Mouse (Mus musculus) lung, embryonic 16.5 days (tissue): Measurements from ENCODE around the gene Obp2b. TPM values are rescaled to one million over a fixed set of nuclear protein-coding genes. Genes with fewer than 3 reads are reported as not detected.

Source experiments
- ATAC-seq: fragments of 200-750 bp; cut with Nextera tagmentation; 2 replicates; pipeline ENCODE4 v1.8.0; 2017; ENCODE audit warnings: low read depth, mild to moderate bottlenecking, moderate library complexity
- H3K27ac ChIP-seq: fragments of 300-500 bp; sonication (generic); 2 replicates; pipeline ENCODE4 v1.5.1; 2014; ENCODE audit warnings: mild to moderate bottlenecking, control low read depth, low read length
- H3K27me3 ChIP-seq: fragments of 300-500 bp; sonication (generic); 2 replicates; pipeline ENCODE4 v1.6.1; 2014; ENCODE audit warnings: low read depth, low read length, mixed read lengths; ENCODE audit not compliant: control insufficient read depth, insufficient read depth
- H3K36me3 ChIP-seq: fragments of 300-500 bp; sonication (generic); 2 replicates; pipeline ENCODE4 v1.6.1; 2014; ENCODE audit warnings: low read length; ENCODE audit not compliant: control insufficient read depth, insufficient read depth
- H3K4me1 ChIP-seq: fragments of 300-500 bp; sonication (generic); replicated peaks from 2 replicates; pipeline ENCODE4 v1.6.1; 2014; ENCODE audit warnings: low read length, mixed read lengths; ENCODE audit not compliant: control insufficient read depth, insufficient read depth
- H3K4me2 ChIP-seq: fragments of 300-500 bp; sonication (generic); 2 replicates; pipeline ENCODE4 v1.6.1; 2014; ENCODE audit warnings: low read depth, low read length, control low read depth
- H3K4me3 ChIP-seq: fragments of 300-500 bp; sonication (generic); 2 replicates; pipeline ENCODE4 v1.5.1; 2014; ENCODE audit warnings: mild to moderate bottlenecking, low read length, control low read depth
- H3K9ac ChIP-seq: fragments of 300-500 bp; sonication (generic); 2 replicates; pipeline ENCODE4 v1.6.1; 2014; ENCODE audit warnings: low read length, control low read depth
- H3K9me3 ChIP-seq: fragments of 300-500 bp; sonication (generic); 2 replicates; pipeline ENCODE4 v1.6.1; 2016; ENCODE audit warnings: low read length; ENCODE audit not compliant: control insufficient read depth
- WGBS: fragments of 180-500 bp; shearing (Covaris S2); extraction: QIAGEN DNeasy Blood & Tissue Kit; methylation state at CpG from one replicate; pipeline ENCODE4 v1.1.7; 2014; 5-methylcytosine and 5-hydroxymethylcytosine counted together
- polyA plus RNA-seq: library from polyadenylated mRNA; unstranded; fragments of >200 nt; fragmentation: Nextera tagmentation; extraction: Ambion mirVana; gene quantifications from 2 replicates; pipeline ENCODE4 v1.2.1, GENCODE M21; 2015

Obp2b gene
- polyA plus RNA-seq, 1 experiment from 2014 or later, result not detected

DNA sequence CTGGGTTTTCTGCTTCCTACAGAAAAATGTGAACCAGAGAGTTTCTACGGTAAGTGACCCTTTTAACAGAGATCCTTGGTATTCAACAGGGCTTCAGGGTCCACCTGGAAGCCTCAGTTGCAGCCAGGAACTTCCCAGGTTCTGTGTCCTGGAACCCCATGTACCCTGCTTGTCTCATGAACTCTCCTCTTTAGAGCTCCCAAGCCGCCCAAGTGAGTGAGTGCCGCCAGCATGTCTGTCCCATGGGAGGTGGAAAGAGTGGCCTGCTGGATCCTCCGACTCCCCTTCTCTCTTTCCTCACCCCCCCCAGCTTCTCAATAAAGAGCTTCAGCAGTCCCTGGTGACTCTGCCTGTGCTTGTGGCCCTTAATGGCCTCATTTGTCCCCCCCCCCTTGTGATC lies 31.0 kb downstream of the Obp2b start:
- H3K4me3 ChIP-seq, result no peak overlapping the region
- no peaks in the 10 kb centered on the region for H3K9me3 ChIP-seq
- no peak overlapping the region for H3K9ac ChIP-seq
- H3K4me2 ChIP-seq, result no peak overlapping the region
- WGBS, result 76% methylated on average over 4 of the region's 4 CpGs
- ATAC-seq, result no peak
- H3K27ac ChIP-seq, result no peak overlapping the region
- no peaks in the 10 kb centered on the region for H3K36me3 ChIP-seq
- H3K4me1 ChIP-seq, result no peaks in the 10 kb centered on the region
- H3K27me3 ChIP-seq, result no peaks in the 10 kb centered on the region

GRCm38 (mm10) chr2:25773507-25773906 lies 36.7 kb downstream of the Obp2b start:
- H3K4me2 ChIP-seq, result no peak overlapping the region
- no peak overlapping the region for H3K27ac ChIP-seq
- ATAC-seq, result no peak
- no peaks in the 10 kb centered on the region for H3K4me1 ChIP-seq
- no peaks in the 10 kb centered on the region for H3K27me3 ChIP-seq
- H3K4me3 ChIP-seq, result no peak overlapping the region
- H3K9ac ChIP-seq, result no peak overlapping the region
- no peaks in the 10 kb centered on the region for H3K9me3 ChIP-seq
- WGBS, result 84% methylated on average over 2 of the region's 2 CpGs
- H3K36me3 ChIP-seq, result no peaks in the 10 kb centered on the region

DNA sequence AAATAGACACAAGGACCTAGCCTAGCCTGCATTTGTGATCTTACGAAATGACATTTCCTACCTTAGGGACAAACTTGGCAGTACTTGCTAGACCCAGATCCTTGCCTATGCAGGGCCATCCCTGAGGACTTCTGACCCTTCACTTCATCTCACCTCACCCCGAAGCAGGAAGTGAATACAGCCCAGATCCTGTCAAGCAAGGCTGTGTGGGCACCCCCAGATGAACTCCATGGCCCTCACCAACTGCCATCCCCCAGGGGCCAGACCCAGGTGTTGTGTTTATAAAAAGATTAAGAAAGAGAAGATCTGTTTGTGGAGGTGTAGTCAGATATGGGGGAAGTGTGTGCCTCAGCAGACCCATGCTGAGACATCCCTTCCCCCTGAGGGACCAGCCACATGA lies 37.8 kb downstream of the Obp2b start:
- Histone ChIP-seq H3K4me1 (no peaks in the 10 kb centered on the region), H3K9ac (no peak overlapping the region), H3K9me3 (no peaks in the 10 kb centered on the region), H3K4me2 (no peak overlapping the region), H3K27me3 (no peaks in the 10 kb centered on the region), H3K36me3 (no peaks in the 10 kb centered on the region), H3K27ac (no peak overlapping the region), H3K4me3 (no peak overlapping the region)
- ATAC-seq, result no peak
- WGBS, result 70% methylated on average over 2 of the region's 2 CpGs

GRCm38 (mm10) chr2:25775991-25776390 lies 39.2 kb downstream of the Obp2b start:
- no peak overlapping the region for H3K4me2 ChIP-seq
- H3K4me3 ChIP-seq, result no peak overlapping the region
- H3K36me3 ChIP-seq, result no peaks in the 10 kb centered on the region
- H3K27ac ChIP-seq, result no peak overlapping the region
- no peaks in the 10 kb centered on the region for H3K4me1 ChIP-seq
- no peaks in the 10 kb centered on the region for H3K27me3 ChIP-seq
- no peak for ATAC-seq
- WGBS, result 62% methylated on average over 3 of the region's 3 CpGs
- no peak overlapping the region for H3K9ac ChIP-seq
- no peaks in the 10 kb centered on the region for H3K9me3 ChIP-seq

- no peaks in the 10 kb centered on the region for H3K36me3 ChIP-seq
- H3K4me2 ChIP-seq, result no peak within 1 kb of the TSS
- 90% methylated on average over 1 of the region's 1 CpGs for WGBS
- no peak within 1 kb of the TSS for H3K4me3 ChIP-seq
- H3K9ac ChIP-seq, result no peak within 1 kb of the TSS
- H3K27me3 ChIP-seq, result no peaks in the 10 kb centered on the region
- H3K4me1 ChIP-seq, result no peaks in the 10 kb centered on the region
- ATAC-seq, result no peak
- no peak within 1 kb of the TSS for H3K27ac ChIP-seq
- H3K9me3 ChIP-seq, result no peaks in the 10 kb centered on the region
These were observed 39.9 kb downstream of the Obp2b start, which contains the start of gene Lcn11 for GRCm38 (mm10) chr2:25776717-25777116. Gene Lcn11, plus strand, starts transcription at chr2:25777017.

DNA sequence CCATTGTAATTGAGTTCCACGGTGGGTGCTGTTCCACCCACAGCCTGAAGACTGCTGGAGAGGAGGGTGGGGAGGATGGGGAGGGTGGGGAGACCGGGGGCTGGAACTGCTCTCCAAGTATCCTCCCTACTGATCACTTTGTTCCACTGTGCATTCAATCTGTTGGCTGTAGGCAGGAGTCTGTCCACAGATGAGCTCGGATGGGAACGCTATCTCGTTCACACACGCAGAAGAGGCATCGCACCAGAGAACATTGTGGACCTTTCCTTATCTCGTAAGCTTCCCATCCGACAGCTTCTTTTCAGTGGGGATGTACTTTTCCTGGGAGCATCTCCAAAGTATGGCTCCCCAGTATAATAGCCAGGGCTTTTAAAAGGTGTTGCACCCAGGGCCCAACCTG lies 42.3 kb downstream of the Obp2b start:
- no peaks in the 10 kb centered on the region for H3K27me3 ChIP-seq
- no peaks in the 10 kb centered on the region for H3K9me3 ChIP-seq
- no peaks in the 10 kb centered on the region for H3K36me3 ChIP-seq
- WGBS, result 86% methylated on average over 9 of the region's 9 CpGs
- no peak for ATAC-seq
- H3K27ac ChIP-seq, result no peak overlapping the region
- H3K4me1 ChIP-seq, result no peaks in the 10 kb centered on the region
- no peak overlapping the region for H3K4me2 ChIP-seq
- no peak overlapping the region for H3K9ac ChIP-seq
- no peak overlapping the region for H3K4me3 ChIP-seq

DNA sequence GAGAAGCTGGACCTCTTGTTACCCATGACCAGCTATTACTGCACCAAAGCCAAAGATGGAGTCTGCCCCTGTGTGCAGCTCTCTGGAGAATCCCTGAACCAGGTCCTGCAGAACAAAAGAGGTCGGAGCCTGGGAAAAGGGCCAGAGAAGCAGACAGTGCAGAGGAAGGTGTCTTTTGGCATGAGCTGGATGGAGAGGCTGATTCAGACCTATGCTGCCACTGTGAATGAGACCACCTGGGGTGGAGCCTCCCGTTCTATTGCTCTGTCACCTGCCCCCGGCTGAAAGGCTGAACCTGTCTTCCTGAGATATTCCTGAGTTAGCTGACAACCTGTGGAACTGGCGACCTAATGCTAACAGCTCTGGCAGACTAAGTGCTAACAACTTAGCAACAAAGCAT lies 44.1 kb downstream of the Obp2b start:
- 22% methylated on average over 4 of the region's 4 CpGs for WGBS

DNA sequence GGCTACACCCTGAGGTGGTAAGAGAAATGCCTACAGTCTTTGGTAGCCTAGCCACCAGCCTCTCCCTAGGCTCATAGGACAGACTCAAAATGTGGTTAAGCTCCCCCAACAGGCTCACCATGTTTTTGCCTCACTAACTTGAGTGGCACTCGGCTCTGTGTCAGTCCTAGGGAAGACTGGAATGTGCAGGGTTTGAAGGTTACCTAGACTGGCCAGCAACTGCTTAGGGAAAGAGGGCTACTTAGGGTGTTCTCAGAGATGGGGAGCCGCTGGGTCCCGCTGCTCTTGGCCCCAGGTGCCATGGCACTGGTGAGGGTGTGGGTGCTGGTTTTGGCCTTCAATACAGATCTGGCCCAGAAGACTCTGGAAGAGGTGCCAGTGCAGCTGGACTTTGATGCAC lies 45.1 kb downstream of the Obp2b start, which contains the start of gene Gm13539:
TSS of gene Gm13539 (plus strand) at position 301 of the 400 bp plus-strand sequence.
- Histone ChIP-seq H3K27ac (no peak within 1 kb of the TSS), H3K36me3 (no peaks in the 10 kb centered on the region), H3K4me1 (no peaks in the 10 kb centered on the region), H3K4me2 (no peak within 1 kb of the TSS), H3K27me3 (no peaks in the 10 kb centered on the region), H3K9ac (no peak within 1 kb of the TSS), H3K9me3 (no peaks in the 10 kb centered on the region), H3K4me3 (no peak within 1 kb of the TSS)
- ATAC-seq, result no peak
- WGBS, result 72% methylated on average over 3 of the region's 3 CpGs

More for the DNA sequence above, 44.1 kb downstream of the Obp2b start:
- ATAC-seq, result no peak
- no peaks in the 10 kb centered on the region for H3K9me3 ChIP-seq
- no peak overlapping the region for H3K27ac ChIP-seq
- no peaks in the 10 kb centered on the region for H3K36me3 ChIP-seq
- H3K4me1 ChIP-seq, result no peaks in the 10 kb centered on the region
- H3K9ac ChIP-seq, result no peak overlapping the region
- H3K4me2 ChIP-seq, result no peak overlapping the region
- no peaks in the 10 kb centered on the region for H3K27me3 ChIP-seq
- H3K4me3 ChIP-seq, result no peak overlapping the region

DNA sequence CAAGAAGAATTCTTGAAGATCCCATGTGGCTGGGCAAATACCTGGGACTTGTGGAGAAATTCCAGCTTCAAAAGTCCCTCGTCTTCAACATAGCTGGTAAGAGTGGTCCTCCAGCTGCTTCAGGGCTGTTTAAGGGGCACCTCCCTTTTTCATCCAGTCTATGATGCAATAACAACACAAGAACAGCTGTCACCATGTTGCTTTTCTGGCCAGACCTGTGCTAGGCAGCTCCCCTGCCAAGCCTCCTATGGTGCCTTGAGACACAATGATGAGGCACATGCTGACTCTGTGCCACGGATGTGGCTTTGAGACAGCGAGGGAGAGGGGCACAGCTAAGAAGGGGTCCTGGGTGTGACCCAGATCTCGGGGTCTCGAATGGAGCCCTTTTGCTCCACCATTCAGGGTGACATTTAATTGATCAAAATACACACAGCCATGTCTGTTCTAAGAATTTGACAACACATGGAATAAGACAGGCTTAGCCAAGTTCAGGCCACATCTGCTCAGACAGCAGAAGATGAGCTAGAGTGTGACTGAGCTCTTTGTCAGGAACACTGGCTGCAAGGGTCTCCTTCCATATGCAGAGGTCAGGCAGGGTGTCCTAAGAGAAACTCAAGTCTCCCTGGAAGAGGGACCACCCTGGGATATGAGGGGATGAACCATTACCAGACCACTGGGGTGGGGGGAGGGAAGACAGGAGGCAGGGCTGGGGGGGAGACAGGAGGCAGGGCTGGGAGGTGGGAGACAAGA lies 48.9 kb downstream of the Obp2b start:
- Histone ChIP-seq H3K9ac (no peak overlapping the region), H3K4me1 (no peaks in the 10 kb centered on the region), H3K27me3 (no peaks in the 10 kb centered on the region), H3K27ac (no peak overlapping the region), H3K9me3 (no peaks in the 10 kb centered on the region), H3K36me3 (no peaks in the 10 kb centered on the region), H3K4me3 (no peak overlapping the region), H3K4me2 (no peak overlapping the region)
- peak; percentile 66 for ATAC-seq
- 40% methylated on average over 5 of the region's 5 CpGs for WGBS
